Mouse (Mus musculus) embryonic fibroblast, embryonic 13.5 days (primary cell): ENCODE results near the gene 2200002J24Rik.

ENCODE experiments used
- CTCF ChIP-seq: IDR thresholded peaks from 2 replicates; pipeline ENCODE4 v1.5.1; 2011; ENCODE audit warnings: mild to moderate bottlenecking, control low read depth, low read length, moderate library complexity, borderline replicate concordance; ENCODE audit not compliant: insufficient read depth
- POLR2A ChIP-seq: IDR thresholded peaks from 2 replicates; pipeline ENCODE4 v1.6.1; 2011; ENCODE audit warnings: low read depth, mild to moderate bottlenecking, control low read depth, low read length, moderate library complexity

DNA sequence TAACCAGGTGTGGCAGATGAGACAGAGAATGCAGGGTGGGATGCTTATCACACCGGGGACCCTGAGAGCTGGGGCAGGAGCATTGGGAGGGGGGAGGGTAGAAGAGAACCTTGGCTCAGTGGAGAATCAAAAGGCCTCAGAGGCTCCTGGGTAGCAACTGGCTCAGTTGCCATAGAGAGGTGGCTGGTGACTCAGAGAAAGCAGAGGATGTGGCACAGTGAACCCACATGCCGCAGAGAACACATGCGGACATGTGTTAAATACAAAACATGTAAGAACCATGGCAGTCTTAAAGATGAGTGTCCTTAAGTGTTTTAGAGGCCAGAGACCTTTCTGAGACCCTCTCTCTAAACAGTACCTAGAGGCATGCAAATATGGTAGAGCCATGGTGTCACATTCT is 37.5 kb downstream of the 2200002J24Rik start:
- TF ChIP-seq CTCF: no peak
- no peak for TF ChIP-seq POLR2A
